Mouse (Mus musculus) thymus, adult 2 months (tissue): ENCODE measurements around the gene Srd5a1. TPM values are rescaled to one million over a fixed set of nuclear protein-coding genes. Genes with fewer than 3 reads are reported as not detected.

Experiments used
- DNase-seq: peaks from one replicate; pipeline ENCODE4 v3.0.0; 2021
- H3K27ac ChIP-seq: fragments of 200-500 bp; 2 replicates; pipeline ENCODE4 v1.5.1; 2012; ENCODE audit warnings: low read length, control low read depth; ENCODE audit not compliant: control insufficient read depth, insufficient read depth
- H3K27me3 ChIP-seq: fragments of 200-500 bp; 2 replicates; pipeline ENCODE4 v1.6.1; 2012; ENCODE audit warnings: mild to moderate bottlenecking, low read length, moderate library complexity, mixed read lengths; ENCODE audit not compliant: control insufficient read depth, insufficient read depth
- H3K36me3 ChIP-seq: fragments of 200-500 bp; 2 replicates; pipeline ENCODE4 v1.6.1; 2012; ENCODE audit warnings: mild to moderate bottlenecking, low read length, moderate library complexity; ENCODE audit not compliant: control insufficient read depth, insufficient read depth
- H3K4me1 ChIP-seq: fragments of 200-500 bp; replicated peaks from 2 replicates; pipeline ENCODE4 v1.6.1; 2012; ENCODE audit warnings: low read length; ENCODE audit not compliant: control insufficient read depth, insufficient read depth
- H3K4me3 ChIP-seq: fragments of 200-500 bp; 2 replicates; pipeline ENCODE4 v1.5.1; 2012; ENCODE audit warnings: mild to moderate bottlenecking, low read length, control low read depth, moderate library complexity; ENCODE audit not compliant: control insufficient read depth, insufficient read depth
- CTCF ChIP-seq: fragments of 200-500 bp; IDR thresholded peaks from 2 replicates; pipeline ENCODE4 v1.5.1; 2012; ENCODE audit warnings: mild to moderate bottlenecking, control low read depth, low read length, moderate library complexity, borderline replicate concordance; ENCODE audit not compliant: control insufficient read depth, poor library complexity, insufficient read depth; ENCODE audit errors: extremely low read depth
- POLR2A ChIP-seq: fragments of 200-500 bp; IDR thresholded peaks from 2 replicates; pipeline ENCODE4 v1.6.1; 2012; ENCODE audit warnings: mild to moderate bottlenecking, low read length, control low read depth, moderate library complexity; ENCODE audit not compliant: control insufficient read depth, poor library complexity, insufficient read depth; ENCODE audit errors: extremely low read depth
- WGBS: fragments of 180-500 bp; shearing (Covaris S2); methylation state at CpG from one replicate; pipeline ENCODE4 v1.1.7; 2018; 5-methylcytosine and 5-hydroxymethylcytosine counted together
- polyA plus RNA-seq: library from polyadenylated mRNA; depleted of rRNA; stranded (reverse); fragments of >200 nt; gene quantifications from 2 replicates; pipeline ENCODE4 v1.2.3, GENCODE M21; 2012

Gene Srd5a1
- polyA plus RNA-seq, 1 experiment: 6.2 TPM

DNA sequence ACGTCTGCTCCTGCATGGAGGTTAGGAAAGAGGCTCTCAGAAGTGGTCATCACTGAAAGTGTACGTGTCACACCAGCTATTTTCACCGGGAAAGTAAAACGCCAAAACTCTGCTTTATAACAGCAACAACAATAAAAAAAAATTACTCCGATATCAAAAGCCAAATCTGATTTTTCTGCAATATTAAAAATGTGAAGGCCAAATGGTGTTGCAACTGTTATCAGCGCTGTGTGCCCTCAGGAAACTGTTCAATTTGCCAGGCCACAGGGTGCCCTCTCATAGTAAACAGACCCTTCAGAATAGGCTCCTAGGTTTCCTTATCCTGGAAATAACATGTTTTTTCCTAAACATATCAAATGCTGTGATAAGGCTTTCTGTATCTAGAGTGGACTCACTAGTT, 15.3 kb downstream of the Srd5a1 start:
- Histone ChIP-seq H3K36me3 (no peaks in the 10 kb centered on the region), H3K4me3 (no peak overlapping the region), H3K27me3 (no peaks in the 10 kb centered on the region), H3K4me1 (no peaks in the 10 kb centered on the region), H3K27ac (no peak overlapping the region)
- no peak for TF ChIP-seq CTCF
- TF ChIP-seq POLR2A: no peak
- DNase-seq: no peak
- 95% methylated on average over 6 of the region's 6 CpGs for WGBS

DNA sequence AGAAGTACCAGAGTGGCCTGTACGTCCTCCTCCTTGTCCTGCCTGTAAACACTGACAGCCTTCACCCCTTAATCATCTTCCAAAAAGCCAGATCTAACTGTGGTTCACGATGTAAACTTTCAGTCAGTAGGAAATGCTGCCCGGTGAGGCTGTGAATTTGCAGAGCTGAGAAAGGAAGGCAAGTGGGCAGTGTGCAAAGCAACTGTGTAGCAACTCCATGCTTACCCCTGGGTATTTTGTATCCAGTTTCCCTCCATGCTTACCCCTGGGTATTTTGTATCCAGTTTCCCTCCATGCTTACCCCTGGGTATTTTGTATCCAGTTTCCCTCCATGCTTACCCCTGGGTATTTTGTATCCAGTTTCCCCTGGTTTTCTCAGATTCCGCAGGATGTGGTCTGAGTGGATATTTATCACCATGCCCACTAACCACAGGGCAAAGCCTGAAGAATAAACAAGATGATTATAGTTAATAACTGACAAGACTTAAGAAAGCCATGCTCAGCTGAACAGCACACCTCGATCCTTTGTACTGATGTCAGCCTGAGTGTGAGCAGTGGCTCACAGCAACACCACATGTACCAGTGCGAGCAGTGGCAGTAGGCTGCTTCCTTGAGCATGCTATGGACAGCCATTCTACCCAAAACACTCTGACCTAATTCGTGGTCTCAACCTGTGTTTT, 16.5 kb downstream of the Srd5a1 start:
- DNase-seq: no peak
- WGBS: 80% methylated on average over 7 of the region's 7 CpGs
- H3K27me3 ChIP-seq: no peaks in the 10 kb centered on the region
- TF ChIP-seq POLR2A (no peak), CTCF (no peak)
- no peaks in the 10 kb centered on the region for H3K4me1 ChIP-seq
- H3K4me3 ChIP-seq: no peak overlapping the region
- no peak overlapping the region for H3K27ac ChIP-seq
- H3K36me3 ChIP-seq: no peaks in the 10 kb centered on the region

DNA sequence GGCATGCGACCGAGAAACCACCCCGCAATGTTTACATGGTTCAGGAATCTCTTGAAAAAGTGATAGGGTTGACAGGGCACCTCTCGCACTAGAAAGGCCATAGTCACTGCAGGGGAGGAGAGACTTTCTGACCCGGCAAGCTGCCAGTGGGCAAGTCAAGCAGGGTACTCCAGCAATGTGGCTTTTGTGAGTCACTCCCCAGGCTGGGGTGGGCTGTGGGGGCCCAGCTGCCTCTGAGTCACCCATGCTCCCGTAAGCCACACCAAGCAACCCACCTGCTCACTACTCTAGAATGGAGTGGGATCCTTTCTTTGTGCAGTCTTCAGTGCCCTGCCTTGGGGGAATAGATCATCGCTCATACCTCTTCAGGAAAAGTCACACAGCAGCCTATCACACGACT, 17.8 kb downstream of the Srd5a1 start:
- no peak for DNase-seq
- TF ChIP-seq CTCF (no peak), POLR2A (no peak)
- H3K4me1 ChIP-seq: no peaks in the 10 kb centered on the region
- no peak overlapping the region for H3K27ac ChIP-seq
- no peaks in the 10 kb centered on the region for H3K27me3 ChIP-seq
- 94% methylated on average over 8 of the region's 8 CpGs for WGBS
- no peaks in the 10 kb centered on the region for H3K36me3 ChIP-seq
- H3K4me3 ChIP-seq: no peak overlapping the region

DNA sequence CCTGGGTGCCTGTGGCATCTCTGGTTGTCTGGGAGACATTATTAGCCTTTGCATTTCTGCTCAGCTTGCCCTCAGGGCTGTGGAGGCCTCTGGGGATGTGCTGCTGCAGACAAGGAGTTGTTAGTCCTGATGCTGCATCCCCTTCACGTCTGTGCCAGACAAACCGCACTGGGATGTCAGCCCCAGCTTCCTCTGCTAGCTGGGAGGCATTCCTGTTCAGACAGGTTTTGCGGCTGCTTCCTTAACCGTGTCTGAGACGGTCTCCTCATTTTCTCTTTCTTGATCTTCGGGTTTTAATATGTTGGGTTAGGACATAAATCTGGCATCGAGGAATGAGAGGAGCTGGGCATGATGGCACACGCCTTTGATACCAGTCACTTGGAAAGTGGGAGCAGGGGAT, 19.0 kb downstream of the Srd5a1 start:
- Histone ChIP-seq H3K27me3 (no peaks in the 10 kb centered on the region), H3K4me1 (no peaks in the 10 kb centered on the region), H3K4me3 (no peak overlapping the region), H3K36me3 (no peaks in the 10 kb centered on the region), H3K27ac (no peak overlapping the region)
- 94% methylated on average over 8 of the region's 8 CpGs for WGBS
- TF ChIP-seq CTCF (no peak), POLR2A (no peak)
- no peak for DNase-seq

DNA sequence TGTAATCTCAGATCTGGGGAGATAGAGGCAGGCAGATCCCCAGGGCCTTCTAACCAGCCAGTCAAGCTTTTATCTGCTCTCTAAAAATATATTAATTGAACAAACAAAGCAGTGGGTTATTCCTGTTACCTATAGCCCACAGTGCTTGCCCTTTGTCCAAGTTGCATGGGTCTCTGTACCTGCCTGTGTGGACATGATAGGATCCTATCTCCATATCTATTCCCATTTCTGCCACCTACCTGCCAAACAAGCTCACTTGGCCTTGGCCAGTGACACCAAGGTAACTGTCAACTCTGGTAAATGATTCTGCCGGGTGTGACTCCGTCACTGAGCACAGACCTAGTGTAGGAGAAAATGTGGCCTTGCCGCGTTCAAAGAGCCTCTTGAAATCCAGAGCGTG, 19.9 kb downstream of the Srd5a1 start:
- no peak for DNase-seq
- Histone ChIP-seq H3K4me1 (no peaks in the 10 kb centered on the region), H3K27ac (no peak overlapping the region), H3K27me3 (no peaks in the 10 kb centered on the region), H3K4me3 (no peak overlapping the region), H3K36me3 (no peaks in the 10 kb centered on the region)
- over 99% methylated on average over 5 of the region's 5 CpGs for WGBS
- TF ChIP-seq POLR2A (no peak), CTCF (no peak)

DNA sequence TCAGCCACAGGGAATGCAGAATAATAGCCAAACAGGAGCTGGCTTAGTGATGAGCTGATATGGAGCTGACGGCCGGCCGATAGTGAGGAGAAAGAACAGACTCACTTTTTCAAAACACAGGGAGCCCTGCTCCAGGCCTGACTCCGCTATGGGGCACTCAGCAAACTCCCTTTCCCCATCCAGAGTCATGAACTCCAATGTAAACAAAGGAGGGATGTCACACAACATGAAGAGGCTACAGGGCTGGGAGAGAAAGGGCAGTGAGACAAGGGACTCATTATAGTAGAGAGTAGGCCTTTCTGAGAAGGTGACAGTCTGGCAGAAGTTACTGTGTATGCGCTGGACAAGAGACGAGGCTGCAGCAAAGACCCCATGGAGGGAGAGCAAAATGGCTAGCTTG, 23.0 kb downstream of the Srd5a1 start:
- H3K27me3 ChIP-seq: no peaks in the 10 kb centered on the region
- TF ChIP-seq POLR2A: no peak
- TF ChIP-seq CTCF: no peak
- no peaks in the 10 kb centered on the region for H3K36me3 ChIP-seq
- H3K27ac ChIP-seq: no peak overlapping the region
- H3K4me1 ChIP-seq: no peaks in the 10 kb centered on the region
- no peak overlapping the region for H3K4me3 ChIP-seq
- no peak for DNase-seq
- 92% methylated on average over 6 of the region's 6 CpGs for WGBS

DNA sequence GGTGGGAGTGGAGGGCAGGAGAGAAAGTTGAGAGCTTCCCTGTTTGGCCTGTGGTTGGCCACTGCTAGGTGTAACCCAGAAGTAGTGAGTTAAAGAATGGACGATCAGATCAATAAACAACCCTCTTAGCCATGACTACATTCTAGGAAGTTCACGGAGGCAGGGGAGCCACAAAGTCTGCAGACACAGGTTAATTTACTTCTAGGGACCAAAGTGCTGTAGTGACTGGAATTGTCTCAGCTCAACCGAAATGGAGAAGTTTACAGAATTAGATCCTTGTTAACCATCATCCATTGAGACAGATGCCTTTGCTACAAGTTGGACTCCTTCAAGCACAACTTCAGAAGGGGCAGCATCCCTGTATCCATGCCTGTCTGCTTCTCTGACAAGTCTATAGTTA, 23.4 kb downstream of the Srd5a1 start:
- H3K4me3 ChIP-seq: no peak overlapping the region
- WGBS: 81% methylated on average over 3 of the region's 3 CpGs
- no peaks in the 10 kb centered on the region for H3K36me3 ChIP-seq
- H3K27me3 ChIP-seq: no peaks in the 10 kb centered on the region
- no peaks in the 10 kb centered on the region for H3K4me1 ChIP-seq
- DNase-seq: no peak
- no peak overlapping the region for H3K27ac ChIP-seq
- TF ChIP-seq POLR2A: no peak
- TF ChIP-seq CTCF: no peak
